Mouse (Mus musculus) ES-E14 (cell line): ENCODE results near the gene Rps26. TPM values are rescaled to one million over a fixed set of nuclear protein-coding genes. Genes with fewer than 3 reads are reported as not detected.

ENCODE experiments used
- DNase-seq: peaks from one replicate; pipeline ENCODE4 v3.0.0-alpha.2; 2013; ENCODE audit warnings: low read depth, low spot score
- H3K27ac ChIP-seq: 2 replicates; pipeline ENCODE4 v1.5.1; 2012; ENCODE audit warnings: low read depth, mild to moderate bottlenecking, low read length, moderate library complexity, mixed read lengths; ENCODE audit not compliant: poor library complexity, insufficient read depth, severe bottlenecking
- H3K36me3 ChIP-seq: 2 replicates; pipeline ENCODE4 v1.6.1; 2012; ENCODE audit warnings: mild to moderate bottlenecking, low read length, moderate library complexity, mixed read lengths; ENCODE audit not compliant: control insufficient read depth, poor library complexity, insufficient read depth, severe bottlenecking
- H3K4me1 ChIP-seq, 2 experiments: fragments of 150-350 bp in 1 of 2; sonication (generic) in 1 of 2; 2 replicates each; pipeline ENCODE4 v1.6.1; 2012; ENCODE audit warnings: low read length in 2 of 2, mild to moderate bottlenecking in 1 of 2, mixed read lengths in 1 of 2; ENCODE audit not compliant: control insufficient read depth in 2 of 2, insufficient read depth in 2 of 2, poor library complexity in 1 of 2
- H3K4me3 ChIP-seq, 2 experiments: fragments of 150-350 bp in 1 of 2; sonication (generic) in 1 of 2; 2 replicates each; pipeline ENCODE4 v1.5.1; 2012; ENCODE audit warnings: low read length in 2 of 2, low read depth in 1 of 2, mild to moderate bottlenecking in 1 of 2, mixed read lengths in 1 of 2; ENCODE audit not compliant: insufficient read depth in 1 of 2, poor library complexity in 1 of 2, severe bottlenecking in 1 of 2
- H3K9ac ChIP-seq: 2 replicates; pipeline ENCODE4 v1.6.1; 2012; ENCODE audit warnings: low read depth, mild to moderate bottlenecking, low read length, mixed read lengths; ENCODE audit not compliant: poor library complexity, insufficient read depth, severe bottlenecking
- H3K9me3 ChIP-seq: fragments of 150-350 bp; sonication (generic); 2 replicates; pipeline ENCODE4 v1.6.1; 2012; ENCODE audit warnings: low read depth, mild to moderate bottlenecking, low read length; ENCODE audit not compliant: control insufficient read depth, insufficient read depth
- CHD2 ChIP-seq: IDR thresholded peaks from 2 replicates; pipeline ENCODE4 v1.6.1; 2014; ENCODE audit warnings: mild to moderate bottlenecking, low read depth, low read length, inconsistent platforms
- HCFC1 ChIP-seq: IDR thresholded peaks from 2 replicates; pipeline ENCODE4 v1.6.1; 2012; ENCODE audit warnings: low read length, inconsistent platforms, borderline replicate concordance; ENCODE audit not compliant: insufficient read depth
- MAFK ChIP-seq: IDR thresholded peaks from 2 replicates; pipeline ENCODE4 v1.6.1; 2014; ENCODE audit warnings: mild to moderate bottlenecking, low read depth, low read length, inconsistent platforms; ENCODE audit not compliant: insufficient read depth
- ZC3H11A ChIP-seq: IDR thresholded peaks from 2 replicates; pipeline ENCODE4 v1.6.1; 2012; ENCODE audit warnings: low read depth, mild to moderate bottlenecking, inconsistent platforms, low read length, borderline replicate concordance
- ZNF384 ChIP-seq: IDR thresholded peaks from 2 replicates; pipeline ENCODE4 v1.6.1; 2012; ENCODE audit warnings: low read depth, low read length, inconsistent platforms
- in situ Hi-C, 2 experiments: fragments of 600-800 bp; cut with MboI; formaldehyde crosslinking; loops; one replicate each; pipeline ENCODE4 v1.15.1; 2025; ENCODE audit warnings: low sequenced_read_pairs in 2 of 2, inconsistent platforms in 1 of 2; ENCODE audit not compliant: unreplicated experiment in 2 of 2
- total RNA-seq: library from RNA; depleted of rRNA; stranded (reverse); fragments of 300-350 nt; gene quantifications from 2 replicates; pipeline ENCODE4 v1.2.3, GENCODE M21; 2012

Rps26 gene
- total RNA-seq, 1 experiment = 1,982 TPM

- no peaks in the 10 kb centered on the region for H3K36me3 ChIP-seq
- TF ChIP-seq ZNF384 (no peak), ZC3H11A (no peak), HCFC1 (no peak), CHD2 (no peak), MAFK (no peak)
- no peak overlapping the region for H3K4me3 ChIP-seq
- no peak overlapping the region for H3K27ac ChIP-seq
- no peak overlapping the region for H3K9ac ChIP-seq
- DNase-seq = no peak
- H3K4me1 ChIP-seq = peaks cover 0 to 13% of the 10 kb centered on the region in 2 experiments; a peak in 2 of 4 replicates
- H3K9me3 ChIP-seq = no peaks in the 10 kb centered on the region
- in situ Hi-C loops = no loop called here
Measured at GRCm38 (mm10) chr10:128655254-128655653, 28.7 kb upstream of the Rps26 start.

- TF ChIP-seq ZC3H11A = no peak
- TF ChIP-seq ZNF384 = no peak
- TF ChIP-seq HCFC1 = no peak
- TF ChIP-seq MAFK = no peak
- no peak for TF ChIP-seq CHD2
- H3K4me3 ChIP-seq = no peak overlapping the region
- no peak overlapping the region for H3K27ac ChIP-seq
- H3K36me3 ChIP-seq = no peaks in the 10 kb centered on the region
- DNase-seq = no peak
- in situ Hi-C loops = no loop called here
- peaks cover 0 to 13% of the 10 kb centered on the region in 2 experiments; a peak in 2 of 4 replicates for H3K4me1 ChIP-seq
- no peaks in the 10 kb centered on the region for H3K9me3 ChIP-seq
- H3K9ac ChIP-seq = no peak overlapping the region
Measured at GRCm38 (mm10) chr10:128653866-128654265, 27.3 kb upstream of the Rps26 start.

- TF ChIP-seq CHD2 (no peak), ZC3H11A (no peak), ZNF384 (no peak), MAFK (no peak), HCFC1 (no peak)
- Histone ChIP-seq H3K4me3 (peak overlapping the region in 1 of 2 experiments; percentile 82; a peak in 2 of 4 replicates), H3K27ac (no peak overlapping the region; the same call in 1 of the 2 replicates), H3K9me3 (no peaks in the 10 kb centered on the region), H3K9ac (0 out of 2 replicates have a peak overlapping the region, but pooled peaks have one; percentile 17), H3K36me3 (no peaks in the 10 kb centered on the region), H3K4me1 (peaks cover 1 to 17% of the 10 kb centered on the region in 2 experiments; a peak in 2 of 4 replicates)
- in situ Hi-C loops = no loop called here
- no peak for DNase-seq
Measured at GRCm38 (mm10) chr10:128646139-128647089, 19.9 kb upstream of the Rps26 start.

GRCm38 (mm10) chr10:128645111-128646011, 18.8 kb upstream of the Rps26 start, which contains the start of gene Ikzf4:
Gene Ikzf4 (minus strand): TSS chr10:128645991.
- Histone ChIP-seq H3K4me1 (peaks cover 3 to 19% of the 10 kb centered on the region in 2 experiments; a peak in 2 of 4 replicates), H3K4me3 (peak within 1 kb of the TSS; percentile 59 to 82), H3K9ac (peak within 1 kb of the TSS; percentile 70), H3K36me3 (no peaks in the 10 kb centered on the region), H3K27ac (peak within 1 kb of the TSS; percentile 46; the same call in 1 of the 2 replicates), H3K9me3 (no peaks in the 10 kb centered on the region)
- TF ChIP-seq ZC3H11A (no peak), CHD2 (no peak), HCFC1 (no peak), MAFK (no peak), ZNF384 (no peak)
- no peak for DNase-seq
- in situ Hi-C loops = no loop called here
